Mouse (Mus musculus) adrenal gland, adult (tissue): ENCODE measurements around the gene Plcb1.

Experiments used
- DNase-seq, 2 experiments: peaks; one replicate each; pipeline ENCODE4 v3.0.0; 2022 to 2023; ENCODE audit warnings: low spot score in 1 of 2; ENCODE audit not compliant: inconsistent age in 2 of 2

Plcb1 gene

DNA sequence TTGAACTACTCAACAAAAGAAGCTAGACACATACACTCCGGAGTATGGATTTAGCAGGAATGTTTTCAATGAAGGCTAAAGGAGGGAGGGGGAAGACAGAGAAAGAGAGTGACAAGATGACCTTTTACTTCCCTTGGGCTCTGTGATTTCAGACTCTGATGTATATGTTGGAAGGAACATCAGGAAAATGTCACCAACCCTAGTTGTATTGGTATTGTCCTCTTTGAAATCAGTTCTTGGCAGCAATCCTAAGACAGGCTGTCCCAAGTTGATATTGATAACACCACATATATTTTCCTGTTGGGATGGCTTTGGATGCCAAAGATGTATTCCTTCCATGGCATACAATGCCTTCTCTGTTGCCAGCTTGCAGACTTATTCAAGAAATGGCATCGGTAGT is 262.9 kb downstream of the Plcb1 start:
- no peak for DNase-seq

DNA sequence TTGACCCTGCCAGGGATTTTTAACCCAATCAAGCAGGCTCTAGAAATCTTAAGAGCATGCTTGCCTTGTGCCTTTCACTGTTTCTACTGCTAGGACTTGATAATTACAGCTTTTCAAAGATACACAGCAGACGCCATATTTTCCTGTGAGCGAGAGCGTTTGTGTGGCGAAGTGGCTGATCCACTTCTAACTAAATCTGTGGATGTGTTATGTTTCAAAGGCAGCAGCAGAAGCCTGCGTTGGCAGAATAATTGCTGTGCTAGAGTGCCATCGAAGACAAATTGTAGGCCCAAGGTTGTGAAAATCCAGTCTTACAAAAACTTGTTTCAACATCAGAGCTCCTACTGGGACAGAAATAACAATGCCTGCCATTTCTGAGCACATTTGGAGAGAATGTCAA is 263.4 kb downstream of the Plcb1 start:
- DNase-seq = peak in 1 of 2 experiments; percentile 81

DNA sequence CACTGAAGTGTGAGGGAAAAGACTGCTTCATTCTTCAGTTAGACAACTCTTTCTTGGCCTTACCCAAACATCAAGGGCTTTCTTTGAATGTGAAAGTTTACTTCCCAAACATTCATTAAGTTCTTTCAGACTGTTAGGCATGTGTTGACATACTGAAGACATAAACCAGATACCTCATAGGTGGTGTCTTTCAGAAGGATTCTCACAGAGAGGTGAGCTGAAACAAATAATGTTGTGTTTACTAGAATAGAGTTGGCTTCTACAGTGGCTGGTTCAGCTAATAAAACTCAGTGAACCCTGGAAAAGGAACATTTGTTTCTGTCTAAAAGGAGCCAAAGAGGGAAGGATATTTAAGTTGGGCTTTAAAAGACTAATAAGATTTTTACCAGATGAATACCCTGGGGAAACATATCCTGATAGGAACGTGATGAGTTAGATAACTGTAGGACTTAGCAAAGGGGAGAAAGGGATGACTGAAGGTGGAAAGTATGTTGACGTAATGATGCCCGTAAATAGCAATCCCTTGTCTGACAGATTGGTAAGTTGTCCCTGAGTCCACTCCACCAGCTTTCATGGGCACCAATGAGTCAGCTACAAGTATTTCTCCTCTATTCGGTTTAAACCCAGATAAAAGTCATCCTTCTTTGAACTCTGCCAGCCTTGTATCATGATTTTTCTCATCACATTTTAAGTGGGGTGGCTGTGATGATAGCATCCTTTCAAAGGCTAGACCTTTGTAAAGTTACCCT is 265.8 kb downstream of the Plcb1 start:
- DNase-seq = peak; percentile 68 to 90

DNA sequence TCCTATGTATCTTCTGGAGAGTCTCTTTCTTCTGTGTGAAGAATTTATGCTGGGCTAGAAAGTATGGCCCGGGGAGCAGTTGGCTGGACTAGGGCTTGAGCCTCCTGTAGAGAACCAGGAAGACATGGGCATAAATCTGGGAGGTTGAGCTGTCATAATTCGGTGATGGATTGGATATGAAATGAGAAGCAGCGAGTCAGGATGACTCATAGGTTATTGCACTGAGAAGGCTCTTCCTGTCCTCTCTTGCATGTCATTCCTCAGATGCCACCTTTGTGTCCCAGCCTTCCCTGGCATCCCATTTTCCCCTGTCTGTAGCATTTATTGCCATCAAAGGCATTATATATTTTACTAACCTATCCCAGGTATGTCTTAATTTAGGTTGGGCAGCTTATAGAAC is 267.5 kb downstream of the Plcb1 start:
- peak; percentile 42 to 79 for DNase-seq

DNA sequence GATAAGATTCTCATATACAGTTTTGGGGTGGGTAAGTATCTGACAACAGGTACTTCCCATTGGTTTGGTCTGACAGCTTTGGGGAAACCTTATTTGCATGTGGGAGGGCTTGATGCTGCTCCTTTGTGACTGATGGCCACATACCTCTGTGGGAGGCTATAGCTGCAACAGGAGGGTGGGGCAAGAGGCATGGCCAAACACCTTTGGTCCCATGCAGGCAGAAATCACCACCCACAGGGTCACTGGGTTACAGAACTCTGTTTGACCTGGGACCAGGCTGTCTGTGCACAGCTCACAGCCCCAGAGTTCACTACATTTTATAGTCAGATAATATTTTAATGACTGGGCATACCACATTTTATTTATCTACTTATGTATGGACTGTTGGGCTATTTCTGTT is 281.6 kb downstream of the Plcb1 start:
- no peak for DNase-seq

DNA sequence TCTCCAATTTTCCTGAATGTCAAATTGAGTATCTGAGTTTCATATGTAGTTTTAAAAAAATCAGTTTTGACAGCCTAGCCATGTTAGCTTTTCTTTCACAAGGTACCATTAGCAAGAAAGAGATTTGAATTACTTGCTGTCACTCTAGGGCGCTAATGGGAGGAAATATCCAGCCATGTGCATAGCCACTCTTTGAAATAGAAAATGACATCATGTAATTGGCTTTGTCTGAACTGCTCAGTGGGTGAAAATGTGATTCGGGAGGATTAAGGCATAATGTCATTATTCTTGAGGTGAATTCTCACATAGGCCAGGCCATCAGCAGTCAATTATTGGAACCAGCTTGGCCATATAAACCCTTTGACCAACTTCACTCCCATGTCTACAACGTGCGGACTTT is 285.5 kb downstream of the Plcb1 start:
- no peak for DNase-seq

DNA sequence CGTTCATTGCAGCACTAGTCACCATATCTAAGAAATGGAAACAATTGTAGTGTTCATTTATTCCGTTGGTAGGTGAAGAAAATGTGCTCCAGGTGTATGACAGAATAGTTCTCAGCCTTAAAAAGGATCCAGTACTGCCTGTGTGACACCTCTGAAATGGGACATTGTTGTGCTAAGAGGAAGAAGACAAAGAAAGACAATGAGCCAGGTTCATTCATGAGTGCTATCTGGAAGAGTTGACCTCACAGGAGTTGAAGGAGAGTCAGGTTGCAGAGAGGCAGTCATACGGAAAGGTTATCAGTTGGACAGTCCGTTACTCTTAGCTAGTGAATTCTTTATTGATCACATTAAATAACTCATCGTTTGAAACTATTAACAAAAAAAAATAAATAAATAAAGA is 286.6 kb downstream of the Plcb1 start:
- no peak for DNase-seq

DNA sequence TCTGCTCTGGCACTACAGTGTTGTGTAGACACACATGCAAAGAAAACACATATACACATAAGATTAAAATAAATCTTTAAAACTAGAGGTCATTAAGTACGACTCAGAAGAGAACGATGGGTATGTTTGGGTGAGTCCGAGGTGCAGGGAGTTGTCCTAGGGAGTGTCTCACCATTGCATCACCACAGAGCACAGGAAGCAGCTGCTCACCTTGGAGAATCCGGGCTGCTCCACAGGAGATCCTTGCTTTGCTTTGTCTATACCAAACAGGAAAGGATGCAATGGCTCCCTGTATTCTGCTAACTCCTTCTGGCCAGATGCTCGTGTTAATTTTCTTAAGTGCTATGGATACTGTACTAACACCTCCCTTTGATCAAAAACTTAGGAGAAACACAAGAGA is 287.1 kb downstream of the Plcb1 start:
- no peak for DNase-seq

DNA sequence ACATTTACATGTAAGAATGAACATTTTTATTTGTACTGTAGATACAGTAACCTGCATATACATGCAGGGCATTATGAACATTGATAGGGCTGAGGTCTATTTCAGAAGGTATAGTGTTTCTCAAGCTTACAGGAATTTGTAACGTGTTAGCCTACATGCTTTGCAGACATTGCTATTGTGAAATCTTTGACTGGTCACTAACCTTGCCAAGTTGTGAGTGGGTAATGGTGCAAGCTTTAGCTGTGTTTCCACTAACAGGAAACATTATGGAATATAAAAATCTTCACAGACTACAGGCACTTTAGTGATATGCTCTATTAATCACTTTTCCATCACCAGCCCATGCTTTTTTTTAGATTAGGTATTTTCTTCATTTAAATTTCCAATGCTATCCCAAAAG is 289.5 kb downstream of the Plcb1 start:
- DNase-seq = no peak

DNA sequence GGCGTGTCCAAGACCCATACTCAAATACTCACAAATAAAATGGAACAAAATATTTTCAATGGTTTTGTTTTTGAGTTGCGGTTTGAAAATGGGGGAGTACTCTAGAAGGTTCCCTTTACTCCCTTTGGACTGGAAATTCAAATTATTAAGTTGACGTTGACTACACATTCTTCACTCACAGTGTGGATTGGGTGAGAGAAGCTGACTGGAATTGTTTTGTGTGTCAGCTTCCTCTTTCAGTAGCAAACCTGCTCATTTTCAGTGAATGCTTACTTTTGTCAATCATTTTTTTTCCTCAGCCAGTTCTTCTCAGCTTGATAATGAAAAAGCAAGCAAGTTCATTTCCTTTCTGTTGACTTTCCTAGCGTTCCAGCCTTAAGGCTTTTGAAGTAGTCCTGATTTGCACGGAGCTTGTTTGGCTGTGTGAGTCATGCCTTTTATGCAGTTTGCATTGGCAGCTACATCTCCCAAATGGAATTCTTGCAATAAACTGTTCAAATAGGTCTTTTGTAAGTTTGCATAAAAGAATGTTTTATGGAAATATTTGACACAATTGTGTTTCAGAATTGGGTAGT is 306.8 kb downstream of the Plcb1 start:
- DNase-seq = peak in 1 of 2 experiments; percentile 66

DNA sequence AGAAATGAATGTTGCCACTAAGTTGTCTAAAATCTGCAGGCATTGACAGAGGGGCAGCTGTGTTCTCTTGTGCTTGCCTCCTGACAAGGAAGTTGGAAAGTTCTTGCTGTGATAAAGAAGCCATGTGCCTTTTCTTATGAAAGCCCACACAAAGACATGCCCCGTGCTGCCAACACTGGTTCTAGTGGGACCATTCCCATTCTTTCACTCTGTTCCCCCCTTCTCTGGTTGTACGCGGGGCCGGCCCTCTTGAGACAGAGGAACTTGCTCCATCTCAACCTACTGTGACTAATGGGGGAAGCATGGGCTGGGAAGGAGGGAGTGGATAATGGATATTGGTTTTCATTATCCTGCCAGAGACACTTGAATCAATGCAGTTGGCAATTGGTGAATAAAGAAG is 315.4 kb downstream of the Plcb1 start:
- no peak for DNase-seq

DNA sequence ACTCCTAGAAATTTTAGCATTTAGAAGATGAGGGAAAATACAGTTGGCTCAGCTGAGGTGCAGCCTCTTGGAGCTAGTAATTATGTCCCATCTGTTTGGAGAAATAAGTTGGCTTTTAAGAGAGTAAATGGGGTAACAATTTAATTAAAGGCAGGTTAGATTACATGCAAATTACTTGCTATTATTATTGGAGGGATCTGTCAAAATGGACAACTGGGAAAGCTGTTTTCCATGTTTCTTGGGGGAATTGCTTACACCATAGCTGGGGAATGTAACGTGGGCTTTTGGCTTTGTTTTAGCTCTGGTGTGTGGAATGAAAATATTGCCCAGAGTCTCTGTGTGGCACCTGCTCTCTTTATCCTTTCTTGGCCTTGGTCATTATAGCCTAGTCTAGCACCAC is 316.1 kb downstream of the Plcb1 start:
- no peak for DNase-seq

DNA sequence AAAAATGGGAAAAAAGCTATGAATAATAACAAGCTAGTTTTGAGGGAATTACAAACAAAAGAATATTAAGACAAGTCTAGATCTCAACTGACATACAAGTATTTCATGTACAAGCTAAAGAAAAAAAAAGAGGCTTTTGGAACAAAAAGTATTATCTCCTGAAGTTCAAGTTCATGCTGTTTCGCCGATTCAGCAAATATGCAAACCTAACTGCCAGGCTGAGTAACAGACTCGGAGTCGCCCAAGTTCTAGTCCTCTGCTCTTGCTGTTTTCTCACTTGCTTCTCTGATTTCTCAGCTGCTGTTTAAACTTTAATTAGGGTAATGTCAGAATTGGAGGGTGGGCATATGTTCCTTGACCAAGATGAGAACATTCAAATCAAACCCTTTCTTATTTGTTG is 320.8 kb downstream of the Plcb1 start:
- DNase-seq = no peak

DNA sequence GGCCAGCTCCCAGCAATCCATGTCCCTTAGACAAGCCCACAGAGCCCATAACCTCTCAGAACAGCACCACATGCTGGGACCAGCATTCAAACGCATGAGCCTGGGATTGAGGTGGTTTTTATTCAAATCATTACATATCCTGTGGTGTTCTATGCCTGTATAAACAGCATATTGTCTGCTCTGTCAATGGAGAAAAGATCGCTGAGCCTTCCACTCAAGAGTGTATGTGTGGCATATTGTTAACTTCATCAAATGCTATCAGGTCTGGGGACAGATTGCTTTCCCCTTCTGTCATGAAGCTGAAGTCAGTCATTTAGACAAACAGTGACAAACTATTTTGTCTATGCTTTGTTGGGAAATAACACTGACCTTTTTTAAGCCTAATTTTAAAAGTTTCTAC is 322.7 kb downstream of the Plcb1 start:
- no peak for DNase-seq

DNA sequence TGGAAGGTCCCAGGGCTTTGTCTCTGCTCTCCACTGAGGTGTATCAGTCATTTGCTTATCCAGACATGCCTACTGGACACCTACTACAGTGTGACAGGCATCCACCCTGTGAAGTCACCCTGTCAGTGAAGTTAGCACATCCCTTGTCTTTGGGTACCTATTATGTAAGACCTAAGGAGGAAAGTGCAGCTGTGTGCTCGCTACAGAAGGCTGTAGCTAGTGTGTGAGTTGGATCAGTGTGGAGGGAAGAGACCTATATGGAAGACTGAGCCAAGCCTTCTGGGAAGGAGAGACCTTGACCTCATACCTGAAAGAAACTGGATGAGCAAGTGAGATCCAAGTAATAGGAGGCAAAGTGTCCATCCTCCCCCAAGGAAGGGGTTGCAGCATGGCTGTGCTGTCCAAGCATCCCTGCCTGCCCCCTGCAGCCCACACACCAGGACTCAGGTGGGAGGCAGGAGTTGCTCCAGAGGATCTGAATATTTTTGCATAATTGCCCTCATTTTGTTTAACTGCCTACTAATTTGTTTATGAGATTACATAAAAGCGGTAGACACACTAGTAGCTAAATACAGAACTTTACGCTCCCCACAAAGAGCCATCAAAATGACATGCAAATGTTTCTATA is 328.7 kb downstream of the Plcb1 start:
- no peak for DNase-seq

DNA sequence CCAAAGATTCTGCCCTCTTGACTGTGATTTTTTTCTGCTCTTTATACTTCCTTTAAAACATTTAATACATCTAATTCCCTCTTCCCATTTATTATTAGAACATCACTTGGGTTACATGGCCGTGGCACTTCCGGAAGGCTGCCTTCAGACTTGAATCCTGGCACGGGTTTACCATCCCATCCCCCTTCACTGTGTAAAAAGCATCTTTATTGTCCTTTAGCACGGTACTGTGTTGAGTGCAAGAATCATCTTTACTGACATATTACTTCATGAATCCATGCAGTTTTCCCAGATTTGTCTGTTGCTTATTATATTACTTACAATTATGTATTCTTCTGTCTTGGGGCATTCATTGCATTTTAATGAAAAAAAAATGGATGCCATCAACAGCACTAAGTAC is 337.2 kb downstream of the Plcb1 start:
- no peak for DNase-seq

DNA sequence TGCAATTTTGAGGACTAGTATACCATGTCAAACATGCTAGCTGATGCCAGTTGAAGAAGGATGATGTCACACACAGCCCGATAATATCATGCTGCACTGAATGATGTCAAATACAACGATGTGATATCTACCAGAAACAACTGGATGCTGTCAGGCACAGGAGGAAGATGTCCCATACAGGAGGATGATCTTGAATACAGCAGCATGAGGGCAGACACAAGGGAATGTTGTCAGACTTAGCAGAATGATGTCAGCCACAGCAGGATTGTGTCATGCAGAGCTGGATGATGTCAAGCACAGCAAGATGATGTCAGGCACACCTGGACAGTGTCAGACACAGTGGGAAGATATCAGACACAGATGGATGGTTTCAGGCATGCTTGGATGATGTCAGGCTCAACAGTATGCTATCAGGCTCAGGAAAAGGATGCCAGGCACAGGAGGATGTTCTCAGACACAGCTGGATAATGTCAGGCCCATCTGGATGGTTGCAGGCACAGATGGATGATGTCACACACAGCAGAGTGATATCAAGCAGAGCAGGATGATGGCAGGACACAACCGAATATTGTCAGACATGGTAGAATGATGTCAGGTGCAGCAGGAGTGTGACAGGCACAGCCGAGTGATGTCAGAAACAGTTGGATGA is 338.0 kb downstream of the Plcb1 start:
- DNase-seq = no peak

DNA sequence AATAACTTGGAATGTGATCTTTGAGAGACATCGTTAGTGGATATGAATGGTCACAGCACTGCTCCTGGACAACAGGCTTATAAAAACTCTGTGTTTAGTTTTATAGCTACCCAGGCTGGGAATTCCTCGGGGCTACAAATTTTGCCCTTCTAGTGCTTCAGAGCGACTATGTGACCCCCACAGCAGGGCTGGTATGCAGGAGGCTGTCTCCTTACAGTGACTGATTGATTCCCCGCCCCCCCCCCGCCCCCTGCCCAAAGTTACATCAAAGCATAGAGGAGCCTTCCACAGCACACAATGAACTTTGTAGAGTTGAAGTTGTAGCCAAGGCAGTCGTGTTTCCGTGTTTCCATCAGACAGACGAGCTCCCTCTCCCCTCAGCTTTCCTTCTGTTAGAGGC is 354.7 kb downstream of the Plcb1 start:
- no peak for DNase-seq

DNA sequence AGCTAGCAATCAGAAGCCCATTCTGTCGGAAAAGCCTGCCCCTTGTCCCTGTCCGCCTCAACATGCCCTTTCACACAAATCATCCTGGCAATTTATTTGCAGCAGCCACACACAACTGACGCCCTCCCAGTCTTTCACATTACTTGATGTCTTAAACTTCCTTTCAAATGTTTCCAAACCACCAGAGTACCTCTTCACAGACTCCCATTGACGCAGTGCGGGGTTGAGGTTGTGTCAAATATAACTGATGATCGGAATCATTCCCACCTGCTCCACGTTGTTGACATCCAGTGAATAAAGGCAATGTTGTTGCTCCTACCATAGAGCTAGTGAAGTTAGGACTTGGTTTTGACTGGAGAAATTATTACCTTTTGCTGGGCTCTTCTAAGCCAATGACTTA is 366.4 kb downstream of the Plcb1 start:
- DNase-seq = no peak

DNA sequence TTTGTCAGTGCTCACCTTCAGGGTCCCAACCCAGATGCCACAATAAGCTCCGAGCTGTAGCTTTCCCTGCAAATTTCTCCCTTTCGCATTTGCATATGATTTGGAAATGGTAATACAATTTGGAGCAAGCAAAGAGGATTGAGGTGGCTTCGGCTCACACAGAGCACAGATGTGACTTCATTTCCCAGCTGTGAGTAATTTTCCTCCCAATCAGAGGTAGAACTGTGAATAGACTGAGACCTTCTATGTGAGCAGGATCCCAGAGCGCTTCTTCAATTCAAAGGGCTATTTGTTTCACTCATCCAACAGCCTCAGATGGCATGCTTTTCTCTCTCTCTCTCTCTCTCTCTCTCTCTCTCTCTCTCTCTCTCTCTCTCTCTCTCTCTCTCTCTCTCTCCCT is 367.4 kb downstream of the Plcb1 start:
- no peak for DNase-seq

DNA sequence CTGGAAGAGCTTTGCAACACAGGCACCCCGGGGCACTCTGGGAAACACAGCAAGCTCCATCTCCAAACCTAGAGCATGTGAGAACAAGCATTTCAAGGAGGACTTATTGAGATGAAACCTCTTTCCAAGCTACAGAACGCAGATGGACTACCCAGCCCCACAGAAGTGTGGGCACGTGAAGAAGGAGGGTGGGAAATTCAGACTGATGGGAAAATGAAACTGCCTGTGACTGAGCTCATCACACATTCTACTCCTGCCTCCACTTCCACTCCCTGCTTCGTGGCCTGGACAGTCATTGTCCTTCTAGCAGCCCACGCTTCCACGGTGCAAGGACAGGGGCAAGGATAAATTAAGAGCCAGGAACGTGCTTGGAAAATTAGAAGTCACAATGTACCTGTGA is 370.2 kb downstream of the Plcb1 start:
- DNase-seq = peak; percentile 26 to 63

DNA sequence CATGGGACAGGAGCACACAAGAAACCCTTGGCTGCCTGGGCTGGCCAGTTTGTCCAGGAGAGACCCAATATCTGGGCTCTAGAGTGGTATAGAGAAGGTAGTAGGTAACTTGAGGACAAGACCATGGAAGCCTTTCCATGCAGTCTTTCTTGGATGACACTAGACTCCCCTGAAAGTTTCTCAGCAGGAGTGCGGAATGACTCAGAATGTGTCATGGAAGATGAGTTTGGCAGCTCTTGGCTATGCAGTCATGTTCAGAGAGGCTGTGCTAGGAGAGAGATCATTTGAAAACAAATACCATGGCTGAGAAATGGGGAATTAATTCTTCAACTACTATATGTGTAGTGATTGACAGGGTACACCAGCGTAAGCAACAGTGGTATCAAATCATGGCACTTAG is 372.1 kb downstream of the Plcb1 start:
- peak; percentile 55 to 81 for DNase-seq
